Mouse (Mus musculus) spleen, adult 2 months (tissue): Measurements from ENCODE around the gene Auts2.

Source experiments
- CTCF ChIP-seq: fragments of 200-500 bp; IDR thresholded peaks from 2 replicates; pipeline ENCODE4 v1.5.1; 2011; ENCODE audit warnings: mild to moderate bottlenecking, inconsistent platforms; ENCODE audit not compliant: insufficient read depth, insufficient read length, insufficient replicate concordance; ENCODE audit errors: extremely low read depth
- POLR2A ChIP-seq: fragments of 200-500 bp; IDR thresholded peaks from 2 replicates; pipeline ENCODE4 v1.6.1; 2011; ENCODE audit warnings: low read depth, low read length, inconsistent platforms

- no peak for TF ChIP-seq CTCF
- no peak for TF ChIP-seq POLR2A
These were observed 767.5 kb downstream of the Auts2 start for GRCm38 (mm10) chr5:131775672-131776071.
